Mouse (Mus musculus) frontal cortex, adult (tissue): ENCODE data around the gene Ubtd2.
A peak's percentile ranks its signal among the peaks of the same experiment; 100 is the strongest.

Source experiments
- ATAC-seq: cut with Nextera tagmentation; 2 replicates; pipeline ENCODE4 v1.9.2; 2017; ENCODE audit warnings: mild to moderate bottlenecking, moderate library complexity, mixed read lengths; ENCODE audit not compliant: low TSS enrichment

Gene Ubtd2

GRCm38 (mm10) chr11:32545605-32546004 lies 90.4 kb downstream of the Ubtd2 start:
- ATAC-seq = peak; percentile 84

- ATAC-seq = no peak
Measured at GRCm38 (mm10) chr11:32546483-32546882, 91.3 kb downstream of the Ubtd2 start.

- ATAC-seq = no peak
Measured at GRCm38 (mm10) chr11:32547391-32547947, 92.3 kb downstream of the Ubtd2 start.

GRCm38 (mm10) chr11:32548240-32548639 lies 93.1 kb downstream of the Ubtd2 start:
- no peak for ATAC-seq

GRCm38 (mm10) chr11:32549236-32549635 lies 94.1 kb downstream of the Ubtd2 start:
- no peak for ATAC-seq

- ATAC-seq = no peak
Measured at GRCm38 (mm10) chr11:32550102-32550501, 94.9 kb downstream of the Ubtd2 start.

GRCm38 (mm10) chr11:32551056-32551455 lies 95.9 kb downstream of the Ubtd2 start:
- no peak for ATAC-seq

- 0 out of 2 replicates have a peak, but pooled peaks have one; percentile 38 for ATAC-seq
Measured at GRCm38 (mm10) chr11:32551579-32552297, 96.6 kb downstream of the Ubtd2 start.

GRCm38 (mm10) chr11:32552401-32553090 lies 97.4 kb downstream of the Ubtd2 start:
- no peak for ATAC-seq

GRCm38 (mm10) chr11:32553311-32554140 lies 98.4 kb downstream of the Ubtd2 start:
- no peak for ATAC-seq

- ATAC-seq = no peak
Measured at GRCm38 (mm10) chr11:32554141-32555091, 99.2 kb downstream of the Ubtd2 start.

- no peak for ATAC-seq
Measured at GRCm38 (mm10) chr11:32555103-32555689, 100.0 kb downstream of the Ubtd2 start.

GRCm38 (mm10) chr11:32556333-32556990 lies 101.3 kb downstream of the Ubtd2 start:
- no peak for ATAC-seq

- no peak for ATAC-seq
Measured at GRCm38 (mm10) chr11:32558026-32558425, 102.9 kb downstream of the Ubtd2 start.

- ATAC-seq = no peak
Measured at GRCm38 (mm10) chr11:32558677-32559076, 103.5 kb downstream of the Ubtd2 start.

GRCm38 (mm10) chr11:32560015-32560770 lies 105.0 kb downstream of the Ubtd2 start:
- no peak for ATAC-seq

GRCm38 (mm10) chr11:32561465-32562355 lies 106.5 kb downstream of the Ubtd2 start:
- ATAC-seq = no peak

- ATAC-seq = no peak
Measured at GRCm38 (mm10) chr11:32562706-32563105, 107.5 kb downstream of the Ubtd2 start.
